Mouse (Mus musculus) hindbrain, postnatal 0 days (tissue): ENCODE measurements at regions not wholly inside any gene's neighbourhood (a gene's known extent, or its start where the extent isn't known, plus 50 kb on each side); places are given as distances from the start of the nearest gene placed in this dataset.
A peak's percentile ranks its signal among the peaks of the same experiment; 100 is the strongest.

Experiments
- ATAC-seq: fragments of 200-750 bp; cut with Nextera tagmentation; 2 replicates; pipeline ENCODE4 v1.8.0; 2017; ENCODE audit warnings: mild to moderate bottlenecking, moderate TSS enrichment, moderate library complexity
- DNase-seq: peaks from one replicate; pipeline ENCODE4 v3.0.0-alpha.2; 2015; ENCODE audit warnings: low spot score
- H3K27ac ChIP-seq: fragments of 300-500 bp; sonication (generic); 2 replicates; pipeline ENCODE4 v1.5.1; 2014; ENCODE audit warnings: mild to moderate bottlenecking
- H3K27me3 ChIP-seq: fragments of 300-500 bp; sonication (generic); 2 replicates; pipeline ENCODE4 v1.6.1; 2014; ENCODE audit warnings: low read length, mixed read lengths; ENCODE audit not compliant: insufficient read depth
- H3K36me3 ChIP-seq: fragments of 300-500 bp; sonication (generic); 2 replicates; pipeline ENCODE4 v1.6.1; 2014; ENCODE audit warnings: low read length, mixed read lengths; ENCODE audit not compliant: insufficient read depth
- H3K4me1 ChIP-seq: fragments of 300-500 bp; sonication (generic); 2 replicates; pipeline ENCODE4 v1.6.1; 2014; ENCODE audit warnings: antibody characterized with exemption, low read length, mixed read lengths; ENCODE audit not compliant: insufficient read depth
- H3K4me2 ChIP-seq: fragments of 300-500 bp; sonication (generic); 2 replicates; pipeline ENCODE4 v1.6.1; 2014; ENCODE audit warnings: low read depth, mild to moderate bottlenecking, low read length, moderate library complexity, mixed read lengths
- H3K4me3 ChIP-seq: fragments of 300-500 bp; sonication (generic); 2 replicates; pipeline ENCODE4 v1.5.1; 2014; ENCODE audit warnings: low read length
- H3K9ac ChIP-seq: fragments of 300-500 bp; sonication (generic); replicated peaks from 2 replicates; pipeline ENCODE4 v1.6.1; 2014; ENCODE audit warnings: mild to moderate bottlenecking, low read length, moderate library complexity, mixed read lengths
- H3K9me3 ChIP-seq: fragments of 300-500 bp; sonication (generic); 2 replicates; pipeline ENCODE4 v1.6.1; 2016; ENCODE audit warnings: low read length, mixed read lengths
- CTCF ChIP-seq: IDR thresholded peaks from 2 replicates; pipeline ENCODE4 v1.5.1; 2016; ENCODE audit warnings: antibody characterized with exemption, control low read depth, low read depth
- WGBS: fragments of 180-500 bp; shearing (Covaris S2); extraction: QIAGEN DNeasy Blood & Tissue Kit; methylation state at CpG from one replicate; pipeline ENCODE4 v1.1.7; 2014; 5-methylcytosine and 5-hydroxymethylcytosine counted together

DNA sequence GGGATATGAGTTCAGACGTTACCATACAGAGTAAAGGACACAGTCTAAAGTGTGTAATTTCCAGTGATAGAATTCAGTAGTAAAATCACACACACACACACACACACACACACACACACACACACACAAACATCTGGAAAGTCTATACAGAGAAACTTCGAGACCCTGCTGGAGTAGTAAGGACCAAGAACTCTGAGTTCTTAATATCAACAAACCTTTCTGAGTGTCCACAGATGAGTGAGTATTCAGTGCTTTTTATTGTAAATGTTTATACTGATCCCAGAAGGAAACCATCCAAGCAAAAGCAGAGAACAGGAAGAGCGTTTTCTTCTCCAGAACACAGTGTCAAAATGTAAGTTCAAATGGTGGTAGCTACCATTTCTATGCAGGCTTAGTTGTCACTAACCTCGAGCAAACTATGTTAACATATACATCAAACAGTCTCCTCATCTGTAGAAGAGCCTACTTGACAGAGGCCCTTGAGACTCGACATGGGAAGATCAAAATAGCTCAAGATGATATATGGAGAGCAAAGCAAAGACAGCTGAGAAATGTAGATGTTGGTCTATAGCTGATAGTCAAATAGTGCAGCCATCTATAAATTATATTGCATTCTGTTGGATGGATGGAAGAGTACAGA is 248.0 kb upstream of the Noct start:
- 88% methylated on average over 5 of the region's 5 CpGs for WGBS
- H3K27ac ChIP-seq = no peak overlapping the region
- no peak for TF ChIP-seq CTCF
- H3K27me3 ChIP-seq = no peaks in the 10 kb centered on the region
- no peaks in the 10 kb centered on the region for H3K36me3 ChIP-seq
- no peaks in the 10 kb centered on the region for H3K4me1 ChIP-seq
- no peaks in the 10 kb centered on the region for H3K9me3 ChIP-seq
- H3K9ac ChIP-seq = no peak overlapping the region
- H3K4me3 ChIP-seq = no peak overlapping the region
- H3K4me2 ChIP-seq = no peak overlapping the region
- ATAC-seq (no peak), DNase-seq (no peak)

DNA sequence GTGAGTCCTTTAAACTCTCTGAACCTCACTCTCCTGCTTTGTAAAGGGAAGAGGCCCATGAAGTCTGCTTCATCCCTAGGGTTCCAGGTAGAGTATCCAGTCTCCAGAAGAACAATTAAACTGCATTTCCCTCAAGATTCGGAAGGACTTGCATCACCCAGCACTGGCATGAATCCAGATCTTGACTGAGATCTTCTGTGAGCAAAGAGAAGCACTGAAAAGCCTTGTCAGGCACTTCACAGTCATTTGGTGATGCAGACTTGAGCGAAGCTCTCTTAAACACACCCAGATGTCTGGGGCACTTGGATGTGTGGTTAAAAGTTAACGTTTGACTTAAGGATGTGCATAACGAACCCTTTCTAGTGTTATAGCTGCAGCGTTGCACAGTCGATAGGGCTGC is 247.4 kb upstream of the Noct start:
- H3K4me3 ChIP-seq = no peak overlapping the region
- H3K4me2 ChIP-seq = no peak overlapping the region
- TF ChIP-seq CTCF = no peak
- no peak overlapping the region for H3K9ac ChIP-seq
- no peaks in the 10 kb centered on the region for H3K9me3 ChIP-seq
- no peak for DNase-seq
- no peaks in the 10 kb centered on the region for H3K4me1 ChIP-seq
- 76% methylated on average over 6 of the region's 6 CpGs for WGBS
- H3K27me3 ChIP-seq = no peaks in the 10 kb centered on the region
- no peaks in the 10 kb centered on the region for H3K36me3 ChIP-seq
- ATAC-seq = no peak
- no peak overlapping the region for H3K27ac ChIP-seq

DNA sequence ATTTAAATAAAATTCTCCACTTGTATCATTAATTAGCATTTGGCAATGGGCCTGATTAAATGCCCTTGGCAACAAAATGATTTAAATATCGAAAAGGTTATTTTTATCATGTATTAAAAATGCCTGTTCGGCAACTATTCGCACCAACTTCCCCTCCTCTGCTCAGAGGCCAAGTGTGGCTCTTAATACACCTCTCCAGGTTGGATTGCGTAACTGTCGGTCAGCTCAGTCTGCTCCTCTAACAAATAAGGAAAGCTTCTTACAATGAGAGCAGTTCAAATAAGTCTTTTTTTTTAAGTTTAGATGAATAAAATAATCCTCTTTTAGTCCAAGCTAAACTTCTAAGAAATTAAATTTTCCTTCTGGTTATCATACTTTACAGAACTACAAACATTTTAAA is 245.6 kb upstream of the Noct start:
- TF ChIP-seq CTCF = no peak
- H3K27ac ChIP-seq = no peak overlapping the region
- DNase-seq (no peak), ATAC-seq (no peak)
- H3K4me3 ChIP-seq = no peak overlapping the region
- H3K9ac ChIP-seq = no peak overlapping the region
- WGBS = 85% methylated on average over 5 of the region's 5 CpGs
- no peak overlapping the region for H3K4me2 ChIP-seq
- no peaks in the 10 kb centered on the region for H3K27me3 ChIP-seq
- H3K9me3 ChIP-seq = no peaks in the 10 kb centered on the region
- H3K4me1 ChIP-seq = no peaks in the 10 kb centered on the region; the same call in 1 of the 2 replicates
- no peaks in the 10 kb centered on the region for H3K36me3 ChIP-seq

DNA sequence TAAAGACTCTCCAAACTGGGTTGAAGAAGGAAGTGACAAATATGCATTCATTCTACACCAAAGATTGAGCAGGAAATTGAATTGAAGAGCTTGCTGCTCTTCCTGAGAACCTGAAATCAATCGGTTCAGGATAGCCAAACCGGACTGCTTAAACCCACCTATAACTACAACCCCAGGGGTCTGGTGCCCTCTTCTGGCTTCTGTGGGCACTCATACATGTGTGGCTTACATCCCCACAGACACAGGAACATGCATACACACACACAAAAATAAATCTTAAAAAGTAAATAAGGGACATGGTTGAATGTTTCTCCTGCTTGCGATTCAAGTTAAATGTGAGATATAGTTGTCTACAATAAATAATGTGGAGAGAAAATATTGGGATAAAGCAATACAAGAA is 244.7 kb upstream of the Noct start:
- 83% methylated on average over 3 of the region's 3 CpGs for WGBS
- Histone ChIP-seq H3K4me1 (no peaks in the 10 kb centered on the region; the same call in 1 of the 2 replicates), H3K4me2 (no peak overlapping the region), H3K9me3 (no peaks in the 10 kb centered on the region), H3K27me3 (no peaks in the 10 kb centered on the region), H3K36me3 (no peaks in the 10 kb centered on the region), H3K4me3 (no peak overlapping the region), H3K9ac (no peak overlapping the region), H3K27ac (no peak overlapping the region)
- ATAC-seq (no peak), DNase-seq (no peak)
- TF ChIP-seq CTCF = peak; percentile 31

DNA sequence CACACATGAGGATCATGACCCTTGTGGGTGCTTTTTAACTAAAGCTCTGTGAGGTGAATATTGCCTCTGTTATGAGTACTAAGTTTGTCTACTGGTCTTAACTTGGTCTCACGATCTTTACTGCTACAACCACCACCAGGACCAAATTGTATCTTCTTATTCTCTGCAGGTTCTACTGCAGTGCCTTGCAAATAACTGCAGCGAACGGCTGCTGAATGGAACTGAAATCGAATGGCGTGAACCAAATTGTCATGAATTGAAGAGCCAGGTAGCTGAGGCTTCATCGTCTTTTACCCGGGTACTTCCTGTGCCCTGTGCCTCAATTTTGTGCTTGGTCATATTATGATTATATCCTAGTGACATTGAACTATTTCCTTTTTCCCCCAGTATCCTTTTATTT is 242.5 kb upstream of the Noct start:
- 95% methylated on average over 7 of the region's 7 CpGs for WGBS
- Histone ChIP-seq H3K9ac (no peak overlapping the region), H3K4me3 (no peak overlapping the region), H3K4me1 (no peaks in the 10 kb centered on the region; the same call in 1 of the 2 replicates), H3K27me3 (no peaks in the 10 kb centered on the region), H3K9me3 (no peaks in the 10 kb centered on the region), H3K4me2 (no peak overlapping the region), H3K36me3 (no peaks in the 10 kb centered on the region), H3K27ac (no peak overlapping the region)
- DNase-seq (no peak), ATAC-seq (no peak)
- TF ChIP-seq CTCF = no peak

DNA sequence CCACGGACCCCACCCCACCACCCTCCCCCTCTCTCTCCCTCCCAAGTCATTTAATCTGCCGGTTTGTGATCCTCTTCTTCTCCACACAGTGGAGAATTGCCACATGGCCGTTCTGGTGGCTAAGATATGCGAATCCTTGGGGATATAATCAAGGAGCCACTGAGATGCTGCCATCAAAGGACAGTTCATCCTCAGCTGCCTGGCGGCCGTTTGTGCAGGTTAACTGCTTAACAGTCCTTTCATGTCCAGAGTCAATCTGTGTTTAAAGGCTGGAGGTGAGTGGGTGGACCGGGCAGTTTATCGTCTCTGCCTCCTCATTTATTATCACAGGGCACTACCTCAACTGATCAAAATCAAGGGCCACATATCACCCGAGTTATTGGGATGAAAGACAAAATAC is 241.6 kb upstream of the Noct start:
- Histone ChIP-seq H3K4me3 (no peak overlapping the region), H3K4me2 (no peak overlapping the region), H3K9ac (no peak overlapping the region), H3K4me1 (no peaks in the 10 kb centered on the region; the same call in 1 of the 2 replicates), H3K27me3 (no peaks in the 10 kb centered on the region), H3K27ac (no peak overlapping the region), H3K36me3 (no peaks in the 10 kb centered on the region), H3K9me3 (no peaks in the 10 kb centered on the region)
- no peak for ATAC-seq
- WGBS = 54% methylated on average over 9 of the region's 9 CpGs
- no peak for TF ChIP-seq CTCF
- no peak for DNase-seq

DNA sequence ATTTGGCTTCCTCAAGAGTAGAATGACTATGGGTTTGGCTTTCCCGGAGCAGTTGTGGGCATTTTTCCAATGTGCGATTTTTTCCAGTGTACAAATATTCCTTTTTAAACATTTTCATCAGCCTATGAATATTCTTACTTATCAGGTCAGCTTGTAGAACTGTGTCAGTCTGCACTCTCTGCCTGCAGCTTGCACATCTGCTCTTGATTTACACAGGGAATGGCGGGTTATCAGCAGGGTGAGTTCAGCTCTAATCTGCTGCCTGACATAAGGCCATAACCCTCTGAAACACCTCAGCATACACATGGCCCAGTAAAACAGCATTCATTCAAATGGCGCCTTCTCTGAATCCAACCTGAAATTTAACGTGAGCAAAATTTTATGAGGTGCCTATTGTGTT is 241.1 kb upstream of the Noct start:
- no peaks in the 10 kb centered on the region; the same call in 1 of the 2 replicates for H3K4me1 ChIP-seq
- ATAC-seq = no peak

More for the DNA sequence above, 241.1 kb upstream of the Noct start:
- DNase-seq = no peak
- Histone ChIP-seq H3K9me3 (no peaks in the 10 kb centered on the region), H3K27ac (no peak overlapping the region), H3K4me3 (no peak overlapping the region), H3K4me2 (no peak overlapping the region), H3K9ac (no peak overlapping the region), H3K36me3 (no peaks in the 10 kb centered on the region), H3K27me3 (no peaks in the 10 kb centered on the region)
- TF ChIP-seq CTCF = no peak
- WGBS = 68% methylated on average over 5 of the region's 5 CpGs
